Mouse (Mus musculus): ENCODE results near the gene Tmem210. TPM values are rescaled to one million over a fixed set of nuclear protein-coding genes. Genes with fewer than 3 reads are reported as not detected.

The Tmem210 gene
- polyA plus RNA-seq, 1 experiment from 2014 or later: not detected

DNA sequence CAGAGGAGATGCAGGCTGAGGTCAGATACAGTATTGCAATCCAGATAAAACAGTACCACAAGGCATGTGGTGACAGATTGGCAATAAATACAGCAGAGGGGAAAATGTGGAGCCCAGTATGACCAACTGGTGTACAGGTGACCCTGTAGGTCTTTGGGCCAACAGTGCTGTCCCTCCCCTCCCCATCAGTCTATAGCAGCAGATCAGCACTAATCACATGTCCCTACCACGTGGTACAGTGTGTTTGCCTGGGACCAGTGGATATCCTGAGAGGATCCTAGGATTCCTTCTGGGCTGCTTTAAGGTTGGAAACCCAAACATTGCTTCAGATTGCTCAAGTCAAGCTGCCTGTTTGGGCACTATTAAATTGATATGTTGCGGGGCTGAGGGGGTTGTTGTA is 45.6 kb downstream of the Tmem210 start:
- Histone ChIP-seq H3K27me3 (replicated peaks) (no peaks in the 10 kb centered on the region), H3K4me3 (peak overlapping the region; percentile 86), H3K4me2 (replicated peaks) (peak overlapping the region; percentile 95), H3K36me3 (peaks cover 46% of the 10 kb centered on the region), H3K27ac (no peak overlapping the region), H3K9ac (peak overlapping the region; percentile 85; the same call in 1 of the 2 replicates), H3K4me1 (peaks cover 17% of the 10 kb centered on the region), H3K9me3 (no peaks in the 10 kb centered on the region)
- no peak for ATAC-seq (ENCODE audit: low FRiP score, low read depth)
- 76% methylated on average over 2 of the region's 2 CpGs for WGBS

DNA sequence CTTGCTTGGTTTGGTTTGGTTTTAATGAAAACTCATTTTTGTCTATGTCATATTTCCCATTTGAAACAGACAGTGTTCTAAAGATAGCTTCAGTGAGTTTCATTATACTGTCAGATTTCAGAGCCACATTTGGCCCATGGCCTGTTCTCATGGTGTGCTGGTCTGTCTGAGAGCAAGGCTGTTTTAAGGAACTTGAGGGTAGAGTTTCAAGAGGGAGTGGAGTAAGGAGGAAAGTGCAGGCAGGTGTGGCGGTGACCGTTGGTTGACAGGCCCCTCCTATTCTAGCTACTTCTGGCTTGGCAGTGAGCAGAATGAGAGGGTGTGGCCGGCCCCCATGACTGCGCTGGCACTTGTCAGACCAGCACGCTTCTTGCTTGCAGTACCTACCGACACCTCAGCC is 50.4 kb downstream of the Tmem210 start:
- Histone ChIP-seq H3K4me1 (peaks cover 7% of the 10 kb centered on the region), H3K27me3 (replicated peaks) (no peaks in the 10 kb centered on the region), H3K4me2 (replicated peaks) (no peak overlapping the region), H3K9ac (no peak overlapping the region), H3K9me3 (no peaks in the 10 kb centered on the region), H3K27ac (no peak overlapping the region), H3K4me3 (no peak overlapping the region), H3K36me3 (peaks cover 83% of the 10 kb centered on the region)
- 92% methylated on average over 6 of the region's 6 CpGs for WGBS
- no peak for ATAC-seq (ENCODE audit: low FRiP score, low read depth)

Other genes starting within 250 kb of the Tmem210 start
- gene Nsmf, start 233.8 kb upstream of the Tmem210 start, polyA plus RNA-seq (2016; fragmentation: Nextera tagmentation; extraction: Ambion mirVana): 114 and 120 TPM in 2 replicates
- gene Entpd8, start 207.8 kb upstream of the Tmem210 start, polyA plus RNA-seq (2016; fragmentation: Nextera tagmentation; extraction: Ambion mirVana): not detected in 2 replicates
- gene Noxa1, start 193.0 kb upstream of the Tmem210 start, polyA plus RNA-seq (2016; fragmentation: Nextera tagmentation; extraction: Ambion mirVana): not detected in 2 replicates
- 96.8 and 97.4 TPM in 2 replicates for gene Nrarp, start 107.4 kb upstream of the Tmem210 start, polyA plus RNA-seq (2016; fragmentation: Nextera tagmentation; extraction: Ambion mirVana)
- gene Tor4a, start 91.3 kb upstream of the Tmem210 start, polyA plus RNA-seq (2016; fragmentation: Nextera tagmentation; extraction: Ambion mirVana): 1.5 and 1.8 TPM in 2 replicates
- gene Nelfb, start 76.7 kb upstream of the Tmem210 start, polyA plus RNA-seq (2016; fragmentation: Nextera tagmentation; extraction: Ambion mirVana): 104 and 106 TPM in 2 replicates
- gene Stpg3, start 73.5 kb upstream of the Tmem210 start, polyA plus RNA-seq (2016; fragmentation: Nextera tagmentation; extraction: Ambion mirVana): not detected in 2 replicates
- gene Fam166a, start 69.4 kb upstream of the Tmem210 start, polyA plus RNA-seq (2016; fragmentation: Nextera tagmentation; extraction: Ambion mirVana): not detected in 2 replicates
- gene Tubb4b, start 63.4 kb upstream of the Tmem210 start, polyA plus RNA-seq (2016; fragmentation: Nextera tagmentation; extraction: Ambion mirVana): 424 and 437 TPM in 2 replicates
- not detected in 2 replicates for gene Slc34a3, start 53.8 kb upstream of the Tmem210 start, polyA plus RNA-seq (2016; fragmentation: Nextera tagmentation; extraction: Ambion mirVana)
- not detected in 2 replicates for gene Rnf224, start 51.4 kb upstream of the Tmem210 start, polyA plus RNA-seq (2016; fragmentation: Nextera tagmentation; extraction: Ambion mirVana)
- 46.1 and 47.5 TPM in 2 replicates for gene Rnf208, start 45.9 kb upstream of the Tmem210 start, polyA plus RNA-seq (2016; fragmentation: Nextera tagmentation; extraction: Ambion mirVana)
- 0.30 TPM in 1 of 2 replicates, not detected in the other for gene Cysrt1, start 45.7 kb upstream of the Tmem210 start, polyA plus RNA-seq (2016; fragmentation: Nextera tagmentation; extraction: Ambion mirVana)
- 5.2 and 6.4 TPM in 2 replicates for gene AL732309.1, start 41.3 kb upstream of the Tmem210 start, polyA plus RNA-seq (2016; fragmentation: Nextera tagmentation; extraction: Ambion mirVana)
- gene Tmem203, start 32.7 kb upstream of the Tmem210 start, polyA plus RNA-seq (2016; fragmentation: Nextera tagmentation; extraction: Ambion mirVana): 20.3 and 22.4 TPM in 2 replicates
- 14.4 and 15.2 TPM in 2 replicates for gene Tprn, start 25.5 kb upstream of the Tmem210 start, polyA plus RNA-seq (2016; fragmentation: Nextera tagmentation; extraction: Ambion mirVana)
- gene Ssna1, start 15.7 kb upstream of the Tmem210 start, polyA plus RNA-seq (2016; fragmentation: Nextera tagmentation; extraction: Ambion mirVana): 201 and 204 TPM in 2 replicates
- gene Anapc2, start 15.7 kb upstream of the Tmem210 start, polyA plus RNA-seq (2016; fragmentation: Nextera tagmentation; extraction: Ambion mirVana): 142 and 144 TPM in 2 replicates
- gene Lrrc26, start 1.8 kb downstream of the Tmem210 start, polyA plus RNA-seq (2016; fragmentation: Nextera tagmentation; extraction: Ambion mirVana): not detected in 2 replicates
- 8.1 and 11.3 TPM in 2 replicates for gene Grin1, start 31.0 kb downstream of the Tmem210 start, polyA plus RNA-seq (2016; fragmentation: Nextera tagmentation; extraction: Ambion mirVana)
- 70.3 and 71.7 TPM in 2 replicates for gene Man1b1, start 44.2 kb downstream of the Tmem210 start, polyA plus RNA-seq (2016; fragmentation: Nextera tagmentation; extraction: Ambion mirVana)
- gene Dpp7, start 68.2 kb downstream of the Tmem210 start, polyA plus RNA-seq (2016; fragmentation: Nextera tagmentation; extraction: Ambion mirVana): 21.2 and 24.5 TPM in 2 replicates
- gene Uap1l1, start 77.5 kb downstream of the Tmem210 start, polyA plus RNA-seq (2016; fragmentation: Nextera tagmentation; extraction: Ambion mirVana): 5.6 and 7.2 TPM in 2 replicates
- gene Sapcd2, start 84.2 kb downstream of the Tmem210 start, polyA plus RNA-seq (2016; fragmentation: Nextera tagmentation; extraction: Ambion mirVana): 38.1 and 39.5 TPM in 2 replicates
- gene Entpd2, start 107.7 kb downstream of the Tmem210 start, polyA plus RNA-seq (2016; fragmentation: Nextera tagmentation; extraction: Ambion mirVana): 0.75 and 1.5 TPM in 2 replicates
- gene Npdc1, start 111.2 kb downstream of the Tmem210 start, polyA plus RNA-seq (2016; fragmentation: Nextera tagmentation; extraction: Ambion mirVana): 241 and 266 TPM in 2 replicates
- 0.09 and 0.29 TPM in 2 replicates for gene Fut7, start 135.1 kb downstream of the Tmem210 start, polyA plus RNA-seq (2016; fragmentation: Nextera tagmentation; extraction: Ambion mirVana)
- 10.0 and 10.2 TPM in 2 replicates for gene Abca2, start 140.6 kb downstream of the Tmem210 start, polyA plus RNA-seq (2016; fragmentation: Nextera tagmentation; extraction: Ambion mirVana)
- gene Clic3, start 168.7 kb downstream of the Tmem210 start, polyA plus RNA-seq (2016; fragmentation: Nextera tagmentation; extraction: Ambion mirVana): 1.7 and 2.3 TPM in 2 replicates
- 49.5 and 52.5 TPM in 2 replicates for gene Paxx, start 172.9 kb downstream of the Tmem210 start, polyA plus RNA-seq (2016; fragmentation: Nextera tagmentation; extraction: Ambion mirVana)
- 1.1 and 1.4 TPM in 2 replicates for gene Ptgds, start 181.9 kb downstream of the Tmem210 start, polyA plus RNA-seq (2016; fragmentation: Nextera tagmentation; extraction: Ambion mirVana)
- gene Lcn12, start 205.8 kb downstream of the Tmem210 start, polyA plus RNA-seq (2016; fragmentation: Nextera tagmentation; extraction: Ambion mirVana): not detected in 2 replicates
- gene Fbxw5, start 212.6 kb downstream of the Tmem210 start, polyA plus RNA-seq (2016; fragmentation: Nextera tagmentation; extraction: Ambion mirVana): 107 and 118 TPM in 2 replicates
- 5.3 and 6.1 TPM in 2 replicates for gene C8g, start 213.6 kb downstream of the Tmem210 start, polyA plus RNA-seq (2016; fragmentation: Nextera tagmentation; extraction: Ambion mirVana)

Measured in neural tube, embryonic 12.5 days (tissue).